Comparison of ENCODE assay signal across 8 mouse cellular contexts in the genomic region with DNA sequence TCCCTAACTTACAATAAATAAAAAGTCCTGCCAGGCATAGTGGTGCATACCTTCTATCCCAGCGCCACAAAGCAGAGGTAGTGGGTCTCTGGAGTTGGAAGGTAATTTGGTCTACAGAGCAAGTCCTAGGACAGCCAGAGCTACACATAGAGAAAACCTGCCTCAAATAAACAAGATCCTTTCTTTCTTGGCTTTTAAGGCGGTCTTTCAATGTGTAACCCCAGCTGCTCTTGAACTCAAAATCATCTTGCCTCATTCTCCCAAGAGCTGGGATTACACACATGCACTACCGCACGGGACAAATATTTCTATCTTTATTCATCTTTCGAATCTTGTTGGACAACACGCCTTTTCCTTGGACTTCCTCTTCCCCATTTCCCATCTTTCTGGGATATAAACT. TPM values are rescaled to one million over a fixed set of nuclear protein-coding genes. Genes with fewer than 3 reads are reported as not detected.
A peak's percentile ranks its signal among the peaks of the same experiment; 100 is the strongest.
DNase-seq lines count a peak whose midpoint lies in the region; ATAC-seq lines count a peak whose summit lies in the region.

No protein-coding gene starts in this region.

- no peaks in the 10 kb centered on the region for H3K36me3 ChIP-seq in kidney, embryonic 14.5 days (ENCODE audit: control insufficient read depth, insufficient read depth, low read length)
- H3K36me3 ChIP-seq in embryonic facial prominence, embryonic 12.5 days = no peaks in the 10 kb centered on the region
- H3K36me3 ChIP-seq in intestine, embryonic 15.5 days = no peaks in the 10 kb centered on the region
- H3K36me3 ChIP-seq in neural tube, embryonic 12.5 days = no peaks in the 10 kb centered on the region

- no peak for ATAC-seq in kidney, embryonic 14.5 days (ENCODE audit: low FRiP score, low TSS enrichment)
- ATAC-seq in embryonic facial prominence, embryonic 12.5 days (ENCODE audit: insufficient number of reproducible peaks, insufficient read depth, low FRiP score, low TSS enrichment) = no peak
- ATAC-seq in intestine, embryonic 15.5 days = no peak
- no peak for ATAC-seq in neural tube, embryonic 12.5 days (ENCODE audit: low FRiP score, low read depth)

- peaks cover 24% of the 10 kb centered on the region for H3K4me1 ChIP-seq in kidney, embryonic 14.5 days (ENCODE audit: control insufficient read depth, insufficient read depth, low read length)
- peaks cover 20% of the 10 kb centered on the region for H3K4me1 ChIP-seq in embryonic facial prominence, embryonic 12.5 days
- peaks cover 26% of the 10 kb centered on the region for H3K4me1 ChIP-seq in intestine, embryonic 15.5 days (replicated peaks)
- peaks cover 35% of the 10 kb centered on the region for H3K4me1 ChIP-seq in neural tube, embryonic 12.5 days

- peak overlapping the region; percentile 95; the same call in 1 of the 2 replicates for H3K27ac ChIP-seq in kidney, embryonic 14.5 days (ENCODE audit: low read depth, low read length)
- no peak overlapping the region for H3K27ac ChIP-seq in embryonic facial prominence, embryonic 12.5 days
- H3K27ac ChIP-seq in intestine, embryonic 15.5 days = peak overlapping the region; percentile 97
- no peak overlapping the region for H3K27ac ChIP-seq in neural tube, embryonic 12.5 days

- H3K9me3 ChIP-seq in kidney, embryonic 14.5 days (ENCODE audit: control insufficient read depth, low read length) = no peaks in the 10 kb centered on the region
- H3K9me3 ChIP-seq in embryonic facial prominence, embryonic 12.5 days = no peaks in the 10 kb centered on the region
- H3K9me3 ChIP-seq in intestine, embryonic 15.5 days = no peaks in the 10 kb centered on the region
- no peaks in the 10 kb centered on the region for H3K9me3 ChIP-seq in neural tube, embryonic 12.5 days

- peak overlapping the region; percentile 89 for H3K4me2 ChIP-seq in kidney, embryonic 14.5 days (replicated peaks; ENCODE audit: low read depth, low read length)
- H3K4me2 ChIP-seq in embryonic facial prominence, embryonic 12.5 days (replicated peaks) = peak overlapping the region; percentile 90
- H3K4me2 ChIP-seq in intestine, embryonic 15.5 days (replicated peaks) = peak overlapping the region; percentile 83
- H3K4me2 ChIP-seq in neural tube, embryonic 12.5 days (replicated peaks) = peak overlapping the region; percentile 88

- no peaks in the 10 kb centered on the region for H3K27me3 ChIP-seq in kidney, embryonic 14.5 days (ENCODE audit: control insufficient read depth, insufficient read depth, low read length)
- no peaks in the 10 kb centered on the region for H3K27me3 ChIP-seq in embryonic facial prominence, embryonic 12.5 days
- no peaks in the 10 kb centered on the region for H3K27me3 ChIP-seq in intestine, embryonic 15.5 days (replicated peaks)
- H3K27me3 ChIP-seq in neural tube, embryonic 12.5 days (replicated peaks) = no peaks in the 10 kb centered on the region

- peak overlapping the region; percentile 91 for H3K9ac ChIP-seq in kidney, embryonic 14.5 days (ENCODE audit: low read depth, low read length)
- H3K9ac ChIP-seq in embryonic facial prominence, embryonic 12.5 days = peak overlapping the region; percentile 84
- H3K9ac ChIP-seq in intestine, embryonic 15.5 days = peak overlapping the region; percentile 97
- peak overlapping the region; percentile 98; the same call in 1 of the 2 replicates for H3K9ac ChIP-seq in neural tube, embryonic 12.5 days

- no peak for DNase-seq in kidney, adult 11 months
- DNase-seq in testis, postnatal 14 days (ENCODE audit: low spot score) = no peak
- no peak for DNase-seq in adrenal gland, postnatal 36 days
- DNase-seq in Muller cell, postnatal 12 days (ENCODE audit: inconsistent ontology term) = no peak

- peak overlapping the region; percentile 92 for H3K4me3 ChIP-seq in kidney, embryonic 14.5 days (ENCODE audit: low read length)
- peak overlapping the region; percentile 65 for H3K4me3 ChIP-seq in embryonic facial prominence, embryonic 12.5 days
- peak overlapping the region; percentile 92 for H3K4me3 ChIP-seq in intestine, embryonic 15.5 days (replicated peaks)
- peak overlapping the region; percentile 90; the same call in 1 of the 2 replicates for H3K4me3 ChIP-seq in neural tube, embryonic 12.5 days

- WGBS in kidney, embryonic 14.5 days = 68% methylated on average over 6 of the region's 6 CpGs
- 71% methylated on average over 6 of the region's 6 CpGs for WGBS in embryonic facial prominence, embryonic 12.5 days
- 53% methylated on average over 6 of the region's 6 CpGs for WGBS in intestine, embryonic 15.5 days
- WGBS in neural tube, embryonic 12.5 days = 85% methylated on average over 6 of the region's 6 CpGs

RNA-seq across cellular contexts. Expression of a gene that starts 1.4 kb away (rescaled TPM):
- 9.1 and 16.1 TPM in 2 replicates for polyA plus RNA-seq in kidney, embryonic 14.5 days (2014; fragmentation: Nextera tagmentation; extraction: Ambion mirVana)
- polyA plus RNA-seq in embryonic facial prominence, embryonic 12.5 days (2016; fragmentation: Nextera tagmentation; extraction: Ambion mirVana) = 13.7 and 14.1 TPM in 2 replicates
- polyA plus RNA-seq in intestine, embryonic 15.5 days (2015; fragmentation: Nextera tagmentation; extraction: Ambion mirVana) = 9.8 and 10.7 TPM in 2 replicates
- polyA plus RNA-seq in neural tube, embryonic 12.5 days (2016; fragmentation: Nextera tagmentation; extraction: Ambion mirVana) = 9.7 and 14.2 TPM in 2 replicates
- 10 to 100 TPM; 21.9 to 34.3 TPM for total RNA-seq in adrenal gland, postnatal 36 days (2021)

RNA-seq across cellular contexts. Expression of a gene that starts 44.5 kb away (rescaled TPM):
- polyA plus RNA-seq in kidney, embryonic 14.5 days (2014; fragmentation: Nextera tagmentation; extraction: Ambion mirVana) = 214 and 228 TPM in 2 replicates
- 208 and 219 TPM in 2 replicates for polyA plus RNA-seq in embryonic facial prominence, embryonic 12.5 days (2016; fragmentation: Nextera tagmentation; extraction: Ambion mirVana)
- 246 and 254 TPM in 2 replicates for polyA plus RNA-seq in intestine, embryonic 15.5 days (2015; fragmentation: Nextera tagmentation; extraction: Ambion mirVana)
- 170 and 176 TPM in 2 replicates for polyA plus RNA-seq in neural tube, embryonic 12.5 days (2016; fragmentation: Nextera tagmentation; extraction: Ambion mirVana)
- 100 to 1,000 TPM; 100 to 116 TPM for total RNA-seq in adrenal gland, postnatal 36 days (2021)

Comparison
In these comparisons a context has a peak if more than half of its experiments do, and no peak if none do; other contexts are left out.
1. H3K27ac ChIP-seq: peak in kidney, embryonic 14.5 days (single experiment) and intestine, embryonic 15.5 days (single experiment); none in embryonic facial prominence, embryonic 12.5 days (single experiment) and neural tube, embryonic 12.5 days (single experiment).
2. Peak in every context shown above with its lines, with median percentiles within 50 percentile points of each other: H3K4me2 ChIP-seq, H3K4me3 ChIP-seq and H3K9ac ChIP-seq.